Mouse (Mus musculus) right cerebral cortex, adult 2 months (tissue): Measurements from ENCODE around the gene Slc22a6.
A peak's percentile ranks its signal among the peaks of the same experiment; 100 is the strongest.

Experiments used
- DNase-seq, 2 experiments: peaks; one replicate each; pipeline ENCODE4 v3.0.0; 2021 to 2022; ENCODE audit warnings: low spot score in 2 of 2

The Slc22a6 gene

GRCm38 (mm10) chr19:8617904-8618303, at the start of gene Slc22a6:
TSS of gene Slc22a6 (plus strand) at chr19:8618039.
- DNase-seq = no peak

DNA sequence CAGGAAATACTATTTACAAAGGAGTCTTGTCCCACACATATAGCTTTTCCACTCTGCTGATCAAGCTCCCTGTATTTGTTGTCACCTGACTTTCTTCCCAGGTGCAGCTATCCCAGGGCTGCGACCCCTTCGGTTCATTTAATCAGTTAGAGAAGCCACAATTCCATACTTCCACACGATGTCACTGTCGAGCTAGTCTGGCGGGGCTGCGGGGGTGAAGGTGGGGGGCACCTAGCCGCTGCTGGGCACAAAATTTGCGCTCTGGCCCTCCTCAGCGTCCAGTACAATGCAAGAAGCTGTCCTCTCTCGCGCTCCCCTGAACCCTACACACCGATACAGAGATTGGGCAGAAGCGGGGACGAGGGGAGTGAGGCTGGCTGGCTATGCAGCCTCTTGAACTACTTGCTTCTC, 48.4 kb upstream of the Slc22a6 start:
- peak; percentile 57 to 63 for DNase-seq

GRCm38 (mm10) chr19:8570341-8571040, 47.3 kb upstream of the Slc22a6 start:
- DNase-seq = no peak

DNA sequence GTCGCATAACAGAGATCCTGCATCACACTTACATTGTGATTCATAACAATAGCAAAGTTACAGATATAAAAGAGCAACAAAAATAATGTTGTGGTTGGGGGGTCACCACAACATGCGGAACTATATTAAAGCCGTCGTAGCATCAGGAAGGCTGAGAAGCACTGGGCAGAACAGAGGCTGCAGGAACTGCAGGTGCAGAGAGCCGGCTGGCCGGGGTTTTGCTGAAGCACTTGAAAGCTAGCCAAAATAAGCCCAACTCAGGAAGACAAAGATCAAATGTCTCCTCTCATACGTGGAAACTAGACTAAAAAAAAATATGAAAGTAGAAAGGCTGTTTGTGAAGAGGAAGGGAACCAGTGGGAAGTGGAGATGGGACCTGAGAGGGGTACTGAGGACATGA, 46.1 kb upstream of the Slc22a6 start:
- no peak for DNase-seq

- no peak for DNase-seq
Measured at GRCm38 (mm10) chr19:8572485-8572884, 45.4 kb upstream of the Slc22a6 start.

DNA sequence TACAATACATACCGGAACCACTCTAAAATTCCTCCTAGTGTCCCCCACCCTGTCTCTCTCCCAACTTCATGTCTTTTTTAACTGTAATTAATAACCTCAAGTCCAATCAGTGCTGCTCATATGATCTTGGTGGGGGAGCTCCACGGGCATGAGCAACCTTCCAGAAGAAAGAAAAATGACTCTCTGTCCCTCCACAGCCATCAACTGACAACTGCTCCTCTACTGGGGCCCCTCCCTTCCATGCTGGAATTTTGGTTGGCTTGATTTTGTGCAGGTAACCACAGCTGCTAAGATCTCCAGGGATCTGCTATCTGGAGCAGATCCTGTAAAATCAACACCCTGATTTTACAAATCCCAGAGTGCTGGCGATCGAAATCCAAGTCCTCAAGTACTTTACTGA, 40.4 kb upstream of the Slc22a6 start:
- DNase-seq = no peak

DNA sequence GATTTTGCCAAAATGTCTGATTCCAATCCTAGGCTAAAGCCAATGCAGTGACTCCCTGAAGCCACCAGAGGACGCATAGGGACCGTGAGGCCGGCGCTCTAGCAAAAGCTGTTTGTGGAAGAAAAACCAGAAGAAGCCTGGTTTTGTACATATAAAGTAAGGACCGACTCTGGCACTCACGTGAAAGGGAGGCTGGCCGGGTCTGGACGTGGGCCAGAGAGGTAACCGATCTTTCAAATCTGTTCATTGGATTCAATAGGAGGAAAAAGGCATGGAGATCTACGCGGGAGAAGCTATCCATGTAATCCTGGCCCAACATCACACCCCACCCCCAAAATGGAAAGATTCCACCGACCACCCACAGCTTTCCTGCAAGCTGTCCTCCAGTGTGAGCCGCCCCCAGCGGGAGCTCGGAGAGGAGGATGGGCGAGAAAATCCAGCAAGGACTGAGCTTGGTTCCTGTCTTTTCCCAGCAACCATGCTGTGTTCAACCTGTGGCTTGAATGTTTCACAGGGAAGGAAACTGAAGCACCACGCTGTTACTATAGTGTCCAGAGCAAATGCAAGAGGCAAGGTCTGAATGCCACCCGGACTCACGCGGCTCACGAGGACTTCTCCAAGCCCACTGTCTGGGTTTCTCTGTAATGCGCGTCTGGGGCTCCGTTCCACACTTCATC, 39.4 kb upstream of the Slc22a6 start:
- peak; percentile 90 to 92 for DNase-seq

DNA sequence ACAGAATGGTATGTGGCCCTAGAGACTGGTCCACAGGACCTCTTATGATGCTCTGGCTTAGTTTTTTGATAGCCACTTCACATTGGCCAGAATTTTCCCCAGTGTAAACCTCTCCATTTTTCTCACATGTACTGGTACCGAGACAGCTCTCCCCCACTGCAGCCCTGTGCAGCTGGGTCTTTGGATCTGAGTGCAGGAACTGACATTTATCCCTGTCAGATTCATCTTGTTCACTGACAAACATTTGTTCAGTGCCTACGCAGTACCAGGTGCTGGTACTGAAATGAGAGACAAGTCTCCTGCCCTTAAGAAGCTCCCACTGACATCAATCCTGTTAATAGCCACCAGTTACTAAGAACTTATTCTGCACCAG, 38.9 kb upstream of the Slc22a6 start:
- DNase-seq = peak; percentile 43 to 49

- no peak for DNase-seq
Measured at GRCm38 (mm10) chr19:8585298-8585697, 32.5 kb upstream of the Slc22a6 start.

- peak in 1 of 2 experiments; percentile 40 for DNase-seq
Measured at GRCm38 (mm10) chr19:8585899-8586298, 31.9 kb upstream of the Slc22a6 start.

DNA sequence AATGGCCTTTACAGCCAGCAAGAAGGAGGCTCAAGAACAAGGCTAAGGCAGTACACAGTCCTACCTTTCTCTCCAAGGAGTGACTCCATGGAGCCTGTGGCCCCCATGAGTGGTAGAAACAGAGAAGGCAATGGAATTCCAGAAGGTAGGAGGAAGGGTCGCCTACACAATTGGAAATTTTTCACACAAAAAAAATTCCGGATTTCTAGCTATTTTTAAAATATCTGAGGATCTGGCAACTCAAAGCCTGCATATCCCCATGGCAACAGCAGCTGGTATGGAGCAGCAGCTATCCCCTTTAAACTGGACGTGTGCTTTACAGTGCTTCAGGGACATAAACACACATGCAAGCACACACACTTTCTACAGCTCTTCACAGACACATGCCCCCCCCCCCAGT, 31.5 kb upstream of the Slc22a6 start:
- DNase-seq = peak; percentile 36 to 40

- no peak for DNase-seq
Measured at GRCm38 (mm10) chr19:8587315-8587714, 30.5 kb upstream of the Slc22a6 start.

GRCm38 (mm10) chr19:8590954-8591353, 26.9 kb upstream of the Slc22a6 start, which contains the start of gene Slc22a8:
TSS of gene Slc22a8 (plus strand) at chr19:8591254.
- no peak for DNase-seq

DNA sequence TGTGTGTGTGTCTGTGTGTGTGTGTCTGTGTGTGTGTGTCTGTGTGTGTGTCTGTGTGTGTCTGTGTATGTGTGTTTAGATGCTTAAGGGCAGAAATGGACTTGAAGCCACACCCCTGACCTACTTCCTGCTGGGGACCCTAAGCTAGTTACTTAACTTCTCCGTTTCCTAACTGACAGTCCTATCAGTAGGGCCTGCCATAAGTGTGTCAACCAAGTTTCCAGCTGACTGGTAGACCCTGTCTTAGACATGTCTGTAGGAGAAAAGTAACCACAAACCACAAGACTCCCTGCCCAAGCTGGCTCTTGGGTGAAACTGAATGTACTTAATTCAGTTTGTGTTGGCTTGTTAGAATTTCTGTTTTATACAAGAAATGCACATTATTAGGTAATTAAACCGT, 25.7 kb upstream of the Slc22a6 start:
- no peak for DNase-seq

DNA sequence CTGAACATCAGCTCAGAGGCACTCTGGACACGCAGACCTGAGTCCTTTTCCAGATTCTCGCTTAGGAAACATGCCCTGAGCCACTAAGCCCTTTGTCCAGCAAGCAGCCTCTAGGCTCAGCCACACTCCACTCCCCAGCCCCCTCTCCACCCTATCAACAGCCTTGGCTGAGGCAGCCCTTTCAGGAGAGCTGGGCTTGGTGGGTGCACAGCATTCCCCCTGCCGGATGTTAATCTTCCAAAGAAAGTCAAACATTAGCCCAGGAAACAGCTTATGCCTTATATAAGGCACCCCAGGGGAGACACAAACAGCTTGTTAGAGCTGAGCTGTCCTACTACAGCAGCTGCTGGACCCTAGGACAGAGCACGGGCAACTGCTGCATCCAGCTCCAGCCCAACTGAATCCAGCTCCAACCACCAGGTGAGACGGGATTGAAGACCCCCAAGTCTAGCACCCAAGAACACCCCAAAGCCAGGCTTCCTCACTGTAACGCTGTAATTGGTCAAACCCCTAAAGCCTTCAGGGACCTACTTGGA, 24.9 kb upstream of the Slc22a6 start:
- DNase-seq = no peak

DNA sequence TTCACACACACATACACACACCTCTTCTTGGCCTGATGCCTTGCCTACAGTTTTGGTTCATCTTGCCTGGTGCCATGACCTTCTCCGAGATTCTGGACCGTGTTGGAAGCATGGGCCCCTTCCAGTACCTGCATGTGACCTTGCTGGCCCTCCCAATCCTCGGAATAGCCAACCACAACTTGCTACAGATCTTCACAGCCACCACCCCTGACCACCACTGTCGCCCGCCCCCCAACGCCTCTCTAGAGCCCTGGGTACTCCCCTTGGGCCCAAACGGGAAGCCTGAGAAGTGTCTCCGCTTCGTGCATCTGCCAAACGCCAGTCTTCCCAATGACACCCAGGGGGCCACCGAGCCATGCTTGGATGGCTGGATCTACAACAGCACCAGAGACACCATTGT, 24.0 kb upstream of the Slc22a6 start:
- DNase-seq = no peak

GRCm38 (mm10) chr19:8594518-8594917, 23.3 kb upstream of the Slc22a6 start:
- DNase-seq = no peak

GRCm38 (mm10) chr19:8597269-8597668, 20.6 kb upstream of the Slc22a6 start:
- DNase-seq = no peak

DNA sequence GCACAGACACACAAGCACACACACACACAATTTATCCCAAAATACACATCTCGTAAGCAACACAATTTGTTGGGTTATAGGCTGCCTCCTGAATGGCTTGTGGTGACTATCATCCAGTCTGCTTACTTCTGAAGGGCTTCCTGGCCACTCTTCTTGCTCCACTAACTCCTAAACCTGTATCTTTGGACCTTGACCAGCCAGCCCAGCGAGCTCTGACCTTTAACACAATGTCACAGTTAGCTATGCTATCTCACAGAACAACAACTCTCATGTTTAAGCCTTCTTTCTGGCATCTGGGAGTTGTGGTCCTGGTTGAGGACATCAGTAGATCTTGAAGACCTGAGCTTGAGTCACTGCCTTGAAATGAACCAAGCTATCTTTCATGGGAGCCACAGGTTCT, 18.6 kb upstream of the Slc22a6 start:
- DNase-seq = no peak

- DNase-seq = no peak
Measured at GRCm38 (mm10) chr19:8601922-8602321, 15.9 kb upstream of the Slc22a6 start.

DNA sequence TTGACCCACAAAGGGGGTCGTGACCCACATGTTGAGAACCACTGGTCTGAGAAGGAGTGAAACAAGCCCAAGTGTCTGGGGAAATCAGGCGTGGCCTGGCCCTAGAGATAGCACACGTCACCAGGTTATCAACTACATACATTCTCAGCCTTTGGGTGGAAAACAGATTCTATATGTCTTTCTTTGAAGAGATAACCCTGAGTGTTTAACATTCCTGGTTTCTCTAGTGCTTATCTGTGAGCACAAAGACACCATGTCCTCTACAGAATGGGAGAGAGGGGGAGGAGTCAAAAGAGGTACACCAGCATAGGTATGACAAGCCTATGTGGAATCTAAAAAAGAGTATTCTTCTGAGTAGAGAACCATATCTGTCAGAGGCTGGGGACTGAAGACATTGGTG, 14.9 kb upstream of the Slc22a6 start:
- DNase-seq = no peak

- DNase-seq = no peak
Measured at GRCm38 (mm10) chr19:8604536-8605240, 13.2 kb upstream of the Slc22a6 start.

DNA sequence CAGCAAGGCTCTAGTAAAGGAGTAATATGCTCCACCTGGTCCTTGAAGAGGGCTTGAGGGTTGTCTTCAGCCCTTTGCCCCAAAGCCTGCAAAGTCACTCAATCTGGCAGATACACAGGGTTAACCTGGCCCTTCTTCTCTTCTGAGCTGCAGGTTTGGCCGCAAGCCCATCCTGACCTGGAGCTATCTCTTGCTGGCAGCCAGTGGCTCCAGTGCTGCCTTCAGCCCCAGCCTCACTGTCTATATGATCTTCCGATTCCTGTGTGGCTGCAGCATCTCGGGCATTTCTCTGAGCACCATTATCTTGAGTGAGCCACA, 12.6 kb upstream of the Slc22a6 start:
- no peak for DNase-seq
